Mouse (Mus musculus) gastrocnemius, adult 2 months (tissue): ENCODE measurements around the gene Sars2. TPM values are rescaled to one million over a fixed set of nuclear protein-coding genes. Genes with fewer than 3 reads are reported as not detected.

Experiments
- DNase-seq: peaks from one replicate; pipeline ENCODE4 v3.0.0; 2022
- H3K27ac ChIP-seq: fragments of 200-600 bp; 2 replicates; pipeline ENCODE4 v1.8.1; 2022; ENCODE audit warnings: mild to moderate bottlenecking
- H3K4me3 ChIP-seq: fragments of 200-600 bp; 2 replicates; pipeline ENCODE4 v1.8.1; 2022; ENCODE audit warnings: mild to moderate bottlenecking, moderate library complexity
- CTCF ChIP-seq: fragments of 200-600 bp; IDR thresholded peaks from 2 replicates; pipeline ENCODE4 v1.8.1; 2022; ENCODE audit warnings: antibody characterized with exemption, mild to moderate bottlenecking, moderate library complexity
- intact Hi-C: fragments of 180-260 bp; cut with DNase I; formaldehyde crosslinking; loops from one replicate; pipeline ENCODE4 v1.15.1; 2025
- total RNA-seq, 2 experiments: library from RNA; stranded (reverse); gene quantifications; 2 replicates each; pipeline ENCODE4 v1.2.3; 2021

The Sars2 gene
- total RNA-seq, 2 experiments from 2014 or later = 11.7 to 14.7 TPM

DNA sequence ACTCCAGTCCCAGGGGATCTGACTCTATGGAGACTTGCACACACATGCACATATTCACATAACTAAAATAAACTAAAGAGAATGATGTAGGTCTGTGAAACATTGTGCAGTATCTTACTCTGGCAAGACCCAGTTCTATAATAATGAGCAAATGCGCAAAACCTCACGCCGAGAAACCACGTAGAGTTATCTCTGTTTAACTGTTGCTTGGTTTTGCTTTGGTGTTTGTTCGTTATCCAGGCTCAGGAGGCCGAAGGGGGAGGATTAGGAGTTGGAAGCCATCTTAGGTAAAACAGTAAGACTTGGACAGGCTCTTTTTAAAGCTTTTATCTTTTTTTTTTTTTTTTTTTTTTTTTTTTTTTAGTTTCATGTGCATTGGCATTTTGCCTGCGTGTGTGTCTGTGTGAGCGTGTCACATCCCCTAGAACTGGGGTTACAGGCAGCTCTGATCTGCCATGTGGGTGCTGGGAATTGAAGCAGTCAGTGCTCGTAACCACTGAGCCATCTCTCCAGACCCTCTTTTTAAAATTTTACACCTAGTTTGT is 27.7 kb downstream of the Sars2 start:
- Histone ChIP-seq H3K4me3 (no peak overlapping the region), H3K27ac (no peak overlapping the region)
- no peak for DNase-seq
- intact Hi-C loops = loop anchor here (10.0 kb wide), 1 partner anchor 405 kb away; the partner anchor contains the start of genes Ggn and Spred3
- no peak for TF ChIP-seq CTCF

DNA sequence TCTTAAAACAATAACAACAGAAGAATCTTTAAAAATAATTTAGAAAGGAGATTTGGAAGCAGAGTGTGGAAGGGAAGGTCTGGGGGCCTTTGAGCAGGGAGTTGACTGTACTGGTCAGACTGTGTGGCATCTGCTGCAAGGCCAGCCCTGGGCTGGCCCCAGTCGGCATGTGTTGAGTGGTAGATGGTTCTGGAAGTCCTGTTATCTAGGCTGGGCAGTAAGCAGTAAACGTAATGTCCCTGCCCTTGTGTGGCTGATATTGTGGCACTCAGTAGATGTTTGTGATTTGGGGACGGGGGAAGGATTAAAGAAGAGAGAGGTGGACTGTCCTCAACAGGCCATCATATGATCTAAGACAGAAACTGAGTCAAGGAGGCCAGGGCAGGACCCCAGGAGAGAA is 28.5 kb downstream of the Sars2 start:
- H3K27ac ChIP-seq = no peak overlapping the region
- no peak for DNase-seq
- H3K4me3 ChIP-seq = no peak overlapping the region
- TF ChIP-seq CTCF = no peak
- intact Hi-C loops = no loop called here

DNA sequence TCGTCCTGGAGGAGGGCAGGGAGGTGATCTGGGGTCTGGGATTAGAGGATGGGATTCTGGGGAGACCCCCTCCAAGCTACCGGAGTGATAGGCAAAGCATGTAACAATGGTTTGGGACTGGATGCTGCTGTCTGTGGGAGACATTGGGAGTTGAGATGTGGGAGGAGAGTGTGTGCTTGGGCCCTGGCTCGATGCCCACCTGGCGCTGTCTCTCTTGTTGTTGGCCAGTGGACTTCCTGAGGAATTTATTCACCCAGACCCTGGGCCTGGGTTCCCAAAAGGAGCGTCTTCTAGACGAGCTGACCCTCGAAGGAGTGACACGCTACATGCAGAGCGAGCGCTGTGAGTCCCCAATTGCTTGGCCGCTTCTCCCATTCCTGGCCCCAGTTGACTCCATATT is 30.1 kb downstream of the Sars2 start:
- Histone ChIP-seq H3K4me3 (no peak overlapping the region), H3K27ac (no peak overlapping the region)
- intact Hi-C loops = no loop called here
- no peak for DNase-seq
- no peak for TF ChIP-seq CTCF

DNA sequence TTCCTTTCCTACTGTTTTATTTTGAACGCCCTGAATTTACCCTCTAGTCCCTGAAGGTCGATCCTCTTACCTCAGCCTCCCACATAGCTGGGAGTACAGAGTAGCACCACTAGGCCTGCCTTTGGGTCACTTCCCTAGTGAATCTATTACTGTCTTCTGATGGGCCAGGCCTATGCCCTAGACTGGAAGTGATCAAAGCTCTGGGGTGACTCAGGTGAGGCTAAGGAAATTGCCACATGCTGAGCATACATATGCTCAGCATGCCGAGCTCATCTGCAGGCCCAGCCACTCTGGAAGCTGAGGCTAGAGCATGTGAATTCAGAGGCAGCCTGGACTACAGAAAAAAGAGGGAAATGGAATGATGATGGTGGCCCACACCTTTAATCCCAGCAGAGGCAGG is 31.4 kb downstream of the Sars2 start:
- H3K27ac ChIP-seq = peak overlapping the region; percentile 76
- intact Hi-C loops = no loop called here
- DNase-seq = no peak
- no peak for TF ChIP-seq CTCF
- no peak overlapping the region for H3K4me3 ChIP-seq

DNA sequence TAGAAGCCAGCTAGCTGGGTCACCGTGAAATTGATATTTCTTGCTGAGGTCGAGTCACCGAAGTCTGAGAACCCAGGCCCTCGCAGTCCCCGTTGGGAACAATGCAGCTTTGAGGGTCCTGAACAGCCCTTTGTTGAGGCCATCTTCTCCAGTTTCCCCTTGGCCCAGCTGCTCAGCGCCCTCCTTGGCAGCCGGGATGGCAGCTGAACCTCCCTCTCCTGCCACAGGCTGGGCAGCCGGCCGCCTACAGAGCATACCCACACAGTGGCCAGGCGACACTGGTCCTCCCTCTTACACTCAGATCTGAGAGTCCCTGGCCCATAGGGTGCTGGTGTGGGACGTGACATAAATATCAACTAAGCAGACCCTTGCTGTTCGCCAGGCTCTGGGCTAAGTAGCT is 32.4 kb downstream of the Sars2 start:
- Histone ChIP-seq H3K4me3 (no peak overlapping the region; the same call in 1 of the 2 replicates), H3K27ac (peak overlapping the region; percentile 76)
- intact Hi-C loops = no loop called here
- DNase-seq = peak; percentile 70
- no peak for TF ChIP-seq CTCF

DNA sequence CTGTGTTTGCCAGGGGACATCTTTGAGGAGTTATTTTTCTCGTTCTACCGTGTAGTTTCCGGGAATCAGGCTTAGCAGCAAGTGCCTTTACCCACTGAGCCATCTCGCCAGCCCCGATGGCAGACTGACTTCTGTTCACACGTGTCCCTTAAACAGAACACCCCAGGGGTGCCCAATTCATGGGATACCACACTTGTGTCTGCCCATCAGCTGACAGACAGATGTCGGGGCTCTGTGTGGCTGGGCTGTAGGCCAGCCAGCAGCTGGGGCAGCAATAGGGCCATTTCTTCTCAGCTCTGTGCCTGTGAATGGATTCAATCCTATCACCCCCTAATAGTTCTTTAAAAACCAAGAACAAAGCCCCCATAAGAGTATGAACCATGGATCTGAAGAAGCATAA is 33.3 kb downstream of the Sars2 start:
- Histone ChIP-seq H3K27ac (peak overlapping the region; percentile 76), H3K4me3 (no peak overlapping the region)
- intact Hi-C loops = no loop called here
- no peak for DNase-seq
- TF ChIP-seq CTCF = no peak

DNA sequence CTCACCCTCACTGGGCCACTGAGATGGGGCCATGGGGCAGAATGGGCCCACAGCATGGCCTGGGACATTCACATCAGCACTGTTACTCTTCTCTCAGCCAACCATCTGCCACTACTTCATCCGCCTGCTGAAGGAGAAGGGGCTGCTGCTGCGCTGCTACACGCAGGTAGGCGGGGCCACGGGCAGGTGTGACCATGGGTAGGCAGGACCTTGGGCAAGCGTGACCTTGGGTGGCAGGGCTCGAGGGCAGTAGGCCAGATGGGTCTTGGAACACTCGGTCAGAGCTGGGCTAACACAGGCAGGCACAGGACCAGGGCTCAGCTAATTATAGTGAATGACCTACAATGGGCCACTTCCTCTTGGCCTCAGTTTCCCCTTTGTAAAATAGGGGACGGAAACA is 37.0 kb downstream of the Sars2 start:
- intact Hi-C loops = no loop called here

DNA sequence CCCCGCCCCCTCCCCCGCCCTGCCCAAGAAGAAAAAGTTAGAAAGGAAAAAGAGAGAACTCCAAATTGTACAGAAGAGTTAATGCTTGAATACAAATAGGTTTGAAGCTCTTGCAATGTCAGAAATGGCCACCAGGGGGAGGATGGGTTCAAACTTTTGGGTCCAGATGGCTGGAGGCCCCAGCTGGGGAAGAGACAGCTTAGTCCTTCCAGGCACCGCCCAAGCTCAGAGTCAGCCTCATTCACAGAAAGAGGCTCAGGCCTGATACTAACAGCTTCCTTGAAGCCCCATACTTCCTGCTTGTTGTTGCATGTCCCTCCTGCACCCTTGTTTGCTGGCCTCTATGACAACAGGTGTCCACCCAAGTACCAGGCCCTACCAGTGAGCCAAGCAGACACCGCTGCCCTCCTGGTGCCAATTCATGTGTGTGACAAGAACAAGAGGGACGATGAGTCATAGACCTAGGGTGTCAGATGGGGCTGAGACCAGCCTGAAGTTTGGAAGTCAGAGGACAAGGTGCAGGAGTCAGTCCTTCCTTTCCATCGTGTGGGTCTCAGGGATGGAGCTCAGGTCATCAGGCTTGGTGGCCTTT is 38.4 kb downstream of the Sars2 start:
- Histone ChIP-seq H3K27ac (peak overlapping the region; percentile 82), H3K4me3 (no peak overlapping the region; the same call in 1 of the 2 replicates)
- peak; percentile 91 for DNase-seq
- TF ChIP-seq CTCF = peak; percentile 77
- intact Hi-C loops = loop anchor here (1.0 to 10.0 kb wide), 2 partner anchors 87 to 255 kb away; no protein-coding TSS in a partner anchor

More for the DNA sequence above, 37.0 kb downstream of the Sars2 start:
- TF ChIP-seq CTCF = no peak
- Histone ChIP-seq H3K4me3 (no peak overlapping the region), H3K27ac (peak overlapping the region; percentile 62)
- peak; percentile 72 for DNase-seq

DNA sequence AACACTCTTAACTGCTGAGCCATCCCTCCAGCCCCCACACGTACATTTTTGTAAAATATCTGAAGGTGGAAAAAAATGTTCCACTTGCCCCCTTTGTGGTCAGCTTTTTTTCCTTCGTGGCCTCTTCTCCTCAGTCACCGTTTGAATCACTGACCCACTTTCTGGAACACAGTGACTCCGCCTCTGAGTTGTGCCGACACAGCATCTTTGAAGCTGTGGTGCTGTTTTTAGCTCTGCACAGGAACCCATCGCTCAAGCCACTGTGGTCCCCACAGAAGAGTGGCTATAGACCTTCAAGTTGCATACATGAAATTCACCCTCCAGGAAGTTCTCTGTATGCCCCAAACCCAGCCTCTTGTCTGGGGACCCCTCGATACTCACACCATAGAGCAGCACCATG is 39.1 kb downstream of the Sars2 start:
- TF ChIP-seq CTCF = no peak
- intact Hi-C loops = loop anchor here (1.0 to 10.0 kb wide), 2 partner anchors 86 to 254 kb away; no protein-coding TSS in a partner anchor
- Histone ChIP-seq H3K4me3 (peak overlapping the region; percentile 5; the same call in 1 of the 2 replicates), H3K27ac (peak overlapping the region; percentile 82)
- peak; percentile 69 for DNase-seq

DNA sequence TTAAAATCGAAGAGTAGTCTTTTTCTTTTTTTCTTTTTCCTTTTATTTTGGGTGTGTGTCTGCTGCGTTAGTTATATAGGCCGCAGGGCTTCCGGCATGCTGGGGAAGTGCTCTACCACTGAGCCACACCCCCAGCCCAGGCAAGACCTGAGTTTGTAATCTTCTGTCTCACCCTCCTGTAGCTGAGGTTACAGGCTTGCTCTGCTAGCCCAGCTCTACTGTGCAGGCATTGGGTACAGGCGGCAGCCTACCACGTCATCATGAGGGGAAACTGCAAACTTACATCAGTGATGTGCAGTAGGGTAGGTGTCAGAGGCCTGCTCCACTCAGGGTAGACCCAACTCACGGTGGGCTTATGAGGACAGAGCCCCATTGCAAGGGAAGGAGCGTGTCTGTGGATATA is 39.5 kb downstream of the Sars2 start:
- TF ChIP-seq CTCF = no peak
- Histone ChIP-seq H3K27ac (peak overlapping the region; percentile 82), H3K4me3 (no peak overlapping the region)
- DNase-seq = no peak
- intact Hi-C loops = loop anchor here (10.0 kb wide), 1 partner anchor 254 kb away; no protein-coding TSS in a partner anchor

DNA sequence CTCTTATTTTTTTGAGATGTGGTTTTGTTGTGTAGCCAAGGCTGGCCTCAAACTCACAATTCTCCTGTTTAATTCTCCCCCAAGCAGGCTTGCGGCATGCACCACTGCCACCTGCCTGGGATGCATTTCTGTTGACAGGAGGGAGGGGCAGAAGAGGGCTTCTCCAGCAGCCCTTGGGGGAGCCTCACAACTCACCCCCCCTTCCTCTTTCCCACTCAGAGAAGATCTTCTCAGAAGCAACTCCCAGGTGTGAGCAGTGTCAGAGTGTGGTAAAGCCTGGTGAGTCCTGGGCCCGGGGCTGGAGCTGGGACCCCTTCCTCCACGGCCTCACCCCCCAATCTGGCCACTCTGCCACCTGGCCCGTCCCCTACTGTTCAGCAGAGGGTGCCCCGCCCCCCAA is 43.4 kb downstream of the Sars2 start:
- no peak overlapping the region for H3K27ac ChIP-seq
- H3K4me3 ChIP-seq = no peak overlapping the region
- DNase-seq = no peak
- intact Hi-C loops = loop anchor here (10.0 kb wide), 1 partner anchor 250 kb away; no protein-coding TSS in a partner anchor
- no peak for TF ChIP-seq CTCF

DNA sequence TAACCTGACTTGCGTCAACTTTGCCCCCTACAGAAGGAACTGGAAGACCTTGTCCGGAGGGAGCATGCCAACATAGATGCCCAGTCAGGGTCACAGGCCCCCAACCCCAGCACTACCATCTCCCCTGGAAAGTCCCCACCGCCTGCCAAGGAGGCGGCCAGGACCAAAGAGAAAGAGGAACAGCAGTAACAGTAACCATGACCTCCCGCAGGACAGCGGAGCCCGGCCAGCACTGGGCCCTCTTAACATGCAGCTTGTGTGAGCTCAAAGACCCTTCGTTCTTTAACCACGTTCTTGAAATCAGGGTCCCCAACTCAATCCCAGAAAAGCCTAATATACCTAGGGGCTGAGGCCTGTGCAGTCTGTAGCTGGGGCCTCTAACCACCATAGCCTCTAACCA is 46.1 kb downstream of the Sars2 start:
- TF ChIP-seq CTCF = no peak
- Histone ChIP-seq H3K27ac (no peak overlapping the region), H3K4me3 (no peak overlapping the region)
- intact Hi-C loops = loop anchor here (10.0 kb wide), 1 partner anchor 247 kb away; no protein-coding TSS in a partner anchor
- DNase-seq = no peak
